Mouse (Mus musculus) activated CD4-positive, CD25-positive, alpha-beta regulatory T cell (primary cell): ENCODE measurements around the gene Cecr2. TPM values are rescaled to one million over a fixed set of nuclear protein-coding genes. Genes with fewer than 3 reads are reported as not detected.

Experiments
- polyA plus RNA-seq, 2 experiments: library from polyadenylated mRNA; unstranded; fragments of 100-300 nt; shearing (Covaris generic); gene quantifications; one replicate each; pipeline ENCODE4 v1.2.1; 2017

Gene Cecr2
- polyA plus RNA-seq, result 1 to 10 TPM in 1 of 2 experiments, under 1 TPM in 1; 0.27 to 1.1 TPM

GRCm38 (mm10) chr6:120665816-120666760 lies at the start of gene Cecr2:
TSS of gene Cecr2 (plus strand) at chr6:120666369.

GRCm38 (mm10) chr6:120773149-120773628 lies 107.0 kb downstream of the Cecr2 start, which contains the start of gene Slc25a18:
TSS of gene Slc25a18 (plus strand) at chr6:120773578.

Other genes with a start within 250 kb of the Cecr2 start
- gene Il17ra, start 203.1 kb upstream of the Cecr2 start, polyA plus RNA-seq, result 100 to 1,000 TPM; 111 to 130 TPM
- gene Tmem121b, start 172.6 kb upstream of the Cecr2 start, polyA plus RNA-seq, result 1 to 10 TPM; 1.7 to 2.3 TPM
- 100 to 1,000 TPM in 1 of 2 experiments, 10 to 100 TPM in 1; 82.4 to 102 TPM for gene Hdhd5, start 135.1 kb upstream of the Cecr2 start, polyA plus RNA-seq
- not detected for gene Slc25a18, start 107.2 kb downstream of the Cecr2 start, polyA plus RNA-seq
- 100 to 1,000 TPM; 159 to 167 TPM for gene Atp6v1e1, start 156.4 kb downstream of the Cecr2 start, polyA plus RNA-seq
- 10 to 100 TPM; 19.8 to 21.2 TPM for gene Bcl2l13, start 169.8 kb downstream of the Cecr2 start, polyA plus RNA-seq